Mouse (Mus musculus) limb, embryonic 10.5 days (tissue): ENCODE measurements around the gene 4930451I11Rik. TPM values are rescaled to one million over a fixed set of nuclear protein-coding genes. Genes with fewer than 3 reads are reported as not detected.
A peak's percentile ranks its signal among the peaks of the same experiment; 100 is the strongest.

Experiments used
- DNase-seq: peaks from one replicate; pipeline ENCODE4 v3.0.0-alpha.2; 2017; ENCODE audit warnings: low spot score
- H3K27ac ChIP-seq: fragments of 300-500 bp; sonication (generic); 2 replicates; pipeline ENCODE4 v1.5.1; 2016; ENCODE audit warnings: mild to moderate bottlenecking
- H3K27me3 ChIP-seq: fragments of 300-500 bp; sonication (generic); 2 replicates; pipeline ENCODE4 v1.6.1; 2016; ENCODE audit warnings: low read depth, mild to moderate bottlenecking; ENCODE audit not compliant: poor library complexity, severe bottlenecking
- H3K36me3 ChIP-seq: fragments of 300-500 bp; sonication (generic); 2 replicates; pipeline ENCODE4 v1.6.1; 2016; ENCODE audit warnings: mild to moderate bottlenecking, moderate library complexity
- H3K4me1 ChIP-seq: fragments of 300-500 bp; sonication (generic); 2 replicates; pipeline ENCODE4 v1.6.1; 2016
- H3K4me3 ChIP-seq: fragments of 300-500 bp; sonication (generic); 2 replicates; pipeline ENCODE4 v1.5.1; 2016; ENCODE audit warnings: mild to moderate bottlenecking, moderate library complexity
- H3K9me3 ChIP-seq: fragments of 300-500 bp; sonication (generic); replicated peaks from 2 replicates; pipeline ENCODE4 v1.6.1; 2016; ENCODE audit warnings: mild to moderate bottlenecking
- WGBS: fragments of 180-500 bp; shearing (Covaris S2); methylation state at CpG from one replicate; pipeline ENCODE4 v1.1.7; 2016; 5-methylcytosine and 5-hydroxymethylcytosine counted together
- polyA plus RNA-seq: library from polyadenylated mRNA; unstranded; fragments of >200 nt; fragmentation: Nextera tagmentation; extraction: Ambion mirVana; gene quantifications from 2 replicates; pipeline ENCODE4 v1.2.1, GENCODE M21; 2016

The 4930451I11Rik gene
- polyA plus RNA-seq, 1 experiment from 2014 or later, result not detected

- WGBS, result 84% methylated on average over 3 of the region's 3 CpGs
- Histone ChIP-seq H3K36me3 (peaks cover 98% of the 10 kb centered on the region), H3K4me1 (peaks cover 10% of the 10 kb centered on the region), H3K27me3 (peaks cover 11% of the 10 kb centered on the region), H3K9me3 (no peaks in the 10 kb centered on the region), H3K27ac (no peak overlapping the region), H3K4me3 (no peak overlapping the region)
- no peak for DNase-seq
These were observed 24.2 kb upstream of the 4930451I11Rik start for GRCm38 (mm10) chr7:126855641-126856040.

- peaks cover 13% of the 10 kb centered on the region for H3K4me1 ChIP-seq
- WGBS, result 88% methylated on average over 5 of the region's 5 CpGs
These were observed 22.0 kb upstream of the 4930451I11Rik start for GRCm38 (mm10) chr7:126853454-126853853.

GRCm38 (mm10) chr7:126851192-126851591 lies 19.8 kb upstream of the 4930451I11Rik start:
- peaks cover 54% of the 10 kb centered on the region for H3K36me3 ChIP-seq
- peaks cover 27% of the 10 kb centered on the region for H3K4me1 ChIP-seq
- no peak overlapping the region for H3K4me3 ChIP-seq
- 40% methylated on average over 12 of the region's 12 CpGs for WGBS
- H3K9me3 ChIP-seq, result no peaks in the 10 kb centered on the region
- peak overlapping the region; percentile 42; the same call in 1 of the 2 replicates for H3K27ac ChIP-seq
- H3K27me3 ChIP-seq, result peaks cover 54% of the 10 kb centered on the region
- DNase-seq, result no peak

More at GRCm38 (mm10) chr7:126853454-126853853, 22.0 kb upstream of the 4930451I11Rik start:
- peaks cover 33% of the 10 kb centered on the region for H3K27me3 ChIP-seq
- H3K9me3 ChIP-seq, result no peaks in the 10 kb centered on the region
- no peak overlapping the region for H3K4me3 ChIP-seq
- no peak overlapping the region for H3K27ac ChIP-seq
- no peak for DNase-seq
- peaks cover 77% of the 10 kb centered on the region for H3K36me3 ChIP-seq

GRCm38 (mm10) chr7:126850161-126850560 lies 18.7 kb upstream of the 4930451I11Rik start:
- Histone ChIP-seq H3K27ac (no peak overlapping the region), H3K4me3 (no peak overlapping the region), H3K27me3 (peaks cover 54% of the 10 kb centered on the region), H3K4me1 (peaks cover 27% of the 10 kb centered on the region), H3K36me3 (peaks cover 44% of the 10 kb centered on the region), H3K9me3 (no peaks in the 10 kb centered on the region)
- no peak for DNase-seq
- WGBS, result 86% methylated on average over 6 of the region's 6 CpGs

- H3K9me3 ChIP-seq, result no peaks in the 10 kb centered on the region
- H3K4me3 ChIP-seq, result peak overlapping the region; percentile 71
- 36% methylated on average over 10 of the region's 10 CpGs for WGBS
- H3K36me3 ChIP-seq, result peaks cover 30% of the 10 kb centered on the region
- peaks cover 54% of the 10 kb centered on the region for H3K27me3 ChIP-seq
- peaks cover 27% of the 10 kb centered on the region for H3K4me1 ChIP-seq
- DNase-seq, result no peak
- peak overlapping the region; percentile 78; the same call in 1 of the 2 replicates for H3K27ac ChIP-seq
These were observed 17.4 kb upstream of the 4930451I11Rik start for GRCm38 (mm10) chr7:126848794-126849193.

- Histone ChIP-seq H3K4me1 (peaks cover 27% of the 10 kb centered on the region), H3K9me3 (no peaks in the 10 kb centered on the region), H3K27ac (peak overlapping the region; percentile 78), H3K27me3 (peaks cover 54% of the 10 kb centered on the region), H3K4me3 (peak overlapping the region; percentile 71), H3K36me3 (peaks cover 19% of the 10 kb centered on the region)
- peak; percentile 70 for DNase-seq
- WGBS, result under 1% methylated on average over 74 of the region's 74 CpGs
These were observed 16.3 kb upstream of the 4930451I11Rik start for GRCm38 (mm10) chr7:126847421-126848398.

GRCm38 (mm10) chr7:126847116-126847420 lies 15.6 kb upstream of the 4930451I11Rik start, which contains the start of gene Doc2a:
Gene Doc2a (plus strand): TSS chr7:126847416.
- WGBS, result 27% methylated on average over 4 of the region's 4 CpGs
- H3K4me1 ChIP-seq, result peaks cover 27% of the 10 kb centered on the region
- peak within 1 kb of the TSS; percentile 78 for H3K27ac ChIP-seq
- H3K36me3 ChIP-seq, result peaks cover 13% of the 10 kb centered on the region
- H3K4me3 ChIP-seq, result peak within 1 kb of the TSS; percentile 71
- no peaks in the 10 kb centered on the region for H3K9me3 ChIP-seq
- H3K27me3 ChIP-seq, result peaks cover 54% of the 10 kb centered on the region
- DNase-seq, result no peak

GRCm38 (mm10) chr7:126845516-126845915 lies 14.1 kb upstream of the 4930451I11Rik start:
- Histone ChIP-seq H3K4me3 (no peak overlapping the region), H3K9me3 (no peaks in the 10 kb centered on the region), H3K4me1 (peaks cover 18% of the 10 kb centered on the region), H3K36me3 (no peaks in the 10 kb centered on the region), H3K27ac (no peak overlapping the region), H3K27me3 (peaks cover 42% of the 10 kb centered on the region)
- no peak for DNase-seq
- WGBS, result 92% methylated on average over 2 of the region's 2 CpGs

- H3K4me3 ChIP-seq, result no peak overlapping the region
- H3K4me1 ChIP-seq, result peaks cover 12% of the 10 kb centered on the region
- WGBS, result 81% methylated on average over 9 of the region's 9 CpGs
- H3K27me3 ChIP-seq, result peaks cover 20% of the 10 kb centered on the region
- H3K36me3 ChIP-seq, result no peaks in the 10 kb centered on the region
- no peak overlapping the region for H3K27ac ChIP-seq
- H3K9me3 ChIP-seq, result no peaks in the 10 kb centered on the region
- no peak for DNase-seq
These were observed 11.8 kb upstream of the 4930451I11Rik start for GRCm38 (mm10) chr7:126843276-126843675.

GRCm38 (mm10) chr7:126833294-126833693 lies 1.9 kb upstream of the 4930451I11Rik start:
- DNase-seq, result no peak
- no peak overlapping the region for H3K4me3 ChIP-seq
- H3K27ac ChIP-seq, result no peak overlapping the region
- H3K4me1 ChIP-seq, result peaks cover 32% of the 10 kb centered on the region
- peaks cover 31% of the 10 kb centered on the region for H3K27me3 ChIP-seq
- WGBS, result 95% methylated on average over 1 of the region's 1 CpGs
- H3K9me3 ChIP-seq, result no peaks in the 10 kb centered on the region
- H3K36me3 ChIP-seq, result no peaks in the 10 kb centered on the region

- H3K36me3 ChIP-seq, result no peaks in the 10 kb centered on the region
- H3K27ac ChIP-seq, result no peak overlapping the region
- DNase-seq, result peak; percentile 74
- WGBS, result 2% methylated on average over 21 of the region's 21 CpGs
- H3K9me3 ChIP-seq, result no peaks in the 10 kb centered on the region
- H3K4me3 ChIP-seq, result peak overlapping the region; percentile 37
- peaks cover 32% of the 10 kb centered on the region for H3K4me1 ChIP-seq
- H3K27me3 ChIP-seq, result peaks cover 31% of the 10 kb centered on the region
These were observed 678 bp upstream of the 4930451I11Rik start for GRCm38 (mm10) chr7:126832036-126832598.

- H3K36me3 ChIP-seq, result no peaks in the 10 kb centered on the region
- H3K27me3 ChIP-seq, result peaks cover 58% of the 10 kb centered on the region
- WGBS, result 75% methylated on average over 5 of the region's 5 CpGs
- peaks cover 27% of the 10 kb centered on the region for H3K4me1 ChIP-seq
- no peak overlapping the region for H3K4me3 ChIP-seq
- H3K27ac ChIP-seq, result no peak overlapping the region
- DNase-seq, result no peak
- no peaks in the 10 kb centered on the region for H3K9me3 ChIP-seq
These were observed 5.5 kb downstream of the 4930451I11Rik start for GRCm38 (mm10) chr7:126825952-126826351.

- Histone ChIP-seq H3K36me3 (no peaks in the 10 kb centered on the region), H3K27me3 (peaks cover 52% of the 10 kb centered on the region), H3K27ac (no peak overlapping the region), H3K9me3 (no peaks in the 10 kb centered on the region), H3K4me3 (no peak overlapping the region), H3K4me1 (peaks cover 24% of the 10 kb centered on the region)
- peak; percentile 68 for DNase-seq
- WGBS, result 21% methylated on average over 8 of the region's 8 CpGs
These were observed 6.0 kb downstream of the 4930451I11Rik start for GRCm38 (mm10) chr7:126825403-126825802.
